Mouse (Mus musculus): ENCODE measurements around the gene Adipoq. TPM values are rescaled to one million over a fixed set of nuclear protein-coding genes. Genes with fewer than 3 reads are reported as not detected.

Adipoq gene
- total and polyA plus RNA-seq, 3 experiments = 0.16 TPM; not detected in 2

- Histone ChIP-seq H3K4me1 (ENCODE audit: insufficient read depth, low read depth, low read length) (peaks cover 28% of the 10 kb centered on the region), H3K36me3 (replicated peaks) (peaks cover 48% of the 10 kb centered on the region), H3K4me3 (ENCODE audit: low read depth, low read length) (peak overlapping the region; percentile 97), H3K27me3 (ENCODE audit: insufficient read depth, low read length) (no peaks in the 10 kb centered on the region), H3K9me3 (replicated peaks) (no peaks in the 10 kb centered on the region)
- TF ChIP-seq GATA2 (IDR thresholded peaks at IDR 0.05; ENCODE audit: borderline replicate concordance, low read depth, low read length) (no peak), TAL1 (conservative IDR thresholded peaks at IDR 0.05; ENCODE audit: low read depth, low read length) (no peak), GATA1 (IDR thresholded peaks at IDR 0.05; ENCODE audit: borderline replicate concordance, low read length) (no peak), CTCF (IDR thresholded peaks at IDR 0.05; ENCODE audit: low read depth, low read length) (no peak), POLR2AphosphoS5 (IDR thresholded peaks at IDR 0.05; ENCODE audit: insufficient replicate concordance, low read depth, low read length) (peak; percentile 93; the same call in 1 of the 2 replicates)
- ATAC-seq (ENCODE audit: extremely low read depth, insufficient number of reproducible peaks, low FRiP score, poor library complexity, severe bottlenecking) (peak; percentile 48), DNase-seq (ENCODE audit: low spot score) (peak; percentile 50)
These were observed 38.2 kb upstream of the Adipoq start for GRCm38 (mm10) chr16:23107946-23108759.

- Histone ChIP-seq H3K4me1 (ENCODE audit: insufficient read depth, low read depth, low read length) (peaks cover 21% of the 10 kb centered on the region), H3K4me3 (ENCODE audit: low read depth, low read length) (peak overlapping the region; percentile 97), H3K9me3 (replicated peaks) (no peaks in the 10 kb centered on the region), H3K27me3 (ENCODE audit: insufficient read depth, low read length) (no peaks in the 10 kb centered on the region), H3K36me3 (replicated peaks) (peaks cover 50% of the 10 kb centered on the region)
- DNase-seq (ENCODE audit: low spot score) (no peak), ATAC-seq (ENCODE audit: extremely low read depth, insufficient number of reproducible peaks, low FRiP score, poor library complexity, severe bottlenecking) (no peak)
- TF ChIP-seq POLR2AphosphoS5 (IDR thresholded peaks at IDR 0.05; ENCODE audit: insufficient replicate concordance, low read depth, low read length) = no peak
These were observed 37.4 kb upstream of the Adipoq start for GRCm38 (mm10) chr16:23108943-23109342.

DNA sequence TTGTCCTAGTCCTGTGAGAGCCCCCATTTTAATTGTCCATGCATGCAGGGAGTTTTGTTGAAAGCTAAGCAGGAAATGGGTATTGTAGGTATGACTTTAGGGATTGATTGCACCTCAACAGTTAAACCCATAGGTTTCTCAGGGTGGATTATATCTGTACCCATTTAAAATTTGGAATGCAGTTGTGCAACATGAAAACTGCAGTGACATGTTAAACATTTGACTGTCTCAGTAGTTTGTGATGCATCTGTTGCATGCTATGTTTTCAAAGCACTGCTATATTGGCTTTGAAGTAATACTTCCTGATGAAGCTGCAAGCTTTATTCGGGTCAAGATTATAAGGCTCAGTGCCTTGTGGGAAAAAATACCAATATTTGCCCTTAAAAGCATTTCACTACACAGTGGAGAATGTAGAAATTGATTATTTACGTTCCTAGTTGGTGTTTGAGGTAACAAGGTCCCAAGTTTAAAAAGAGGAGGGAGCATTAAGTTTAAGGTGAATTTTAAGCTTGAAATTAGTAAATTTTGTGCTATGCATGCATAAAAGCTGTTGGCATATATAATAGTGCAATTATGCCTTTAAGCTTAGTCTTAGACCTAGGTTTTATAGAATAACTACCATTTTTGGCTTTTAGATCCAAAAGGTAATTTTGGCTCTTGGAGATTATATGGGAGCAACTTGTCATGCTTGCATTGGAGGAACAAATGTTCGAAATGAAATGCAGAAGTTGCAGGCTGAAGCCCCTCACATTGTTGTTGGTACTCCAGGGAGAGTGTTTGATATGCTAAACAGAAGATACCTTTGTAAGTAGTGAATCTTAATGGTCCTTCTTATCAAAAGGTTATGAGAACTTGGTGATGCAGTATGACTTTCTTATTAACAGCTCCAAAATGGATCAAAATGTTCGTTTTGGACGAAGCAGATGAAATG, 36.7 kb upstream of the Adipoq start:
- TF ChIP-seq TAL1 (conservative IDR thresholded peaks at IDR 0.05; ENCODE audit: low read depth, low read length) (no peak), GATA1 (IDR thresholded peaks at IDR 0.05; ENCODE audit: borderline replicate concordance, low read length) (no peak), GATA2 (IDR thresholded peaks at IDR 0.05; ENCODE audit: borderline replicate concordance, low read depth, low read length) (no peak), POLR2AphosphoS5 (IDR thresholded peaks at IDR 0.05; ENCODE audit: insufficient replicate concordance, low read depth, low read length) (no peak; the same call in 1 of the 2 replicates), CTCF (IDR thresholded peaks at IDR 0.05; ENCODE audit: low read depth, low read length) (no peak)
- peaks cover 57% of the 10 kb centered on the region for H3K36me3 ChIP-seq (replicated peaks)
- peaks cover 18% of the 10 kb centered on the region for H3K4me1 ChIP-seq (ENCODE audit: insufficient read depth, low read depth, low read length)

GRCm38 (mm10) chr16:23112348-23112747, 34.0 kb upstream of the Adipoq start:
- DNase-seq (ENCODE audit: low spot score) (no peak), ATAC-seq (ENCODE audit: extremely low read depth, insufficient number of reproducible peaks, low FRiP score, poor library complexity, severe bottlenecking) (no peak)
- H3K9me3 ChIP-seq (replicated peaks) = no peaks in the 10 kb centered on the region
- H3K4me3 ChIP-seq (ENCODE audit: low read depth, low read length) = peak overlapping the region; percentile 97; the same call in 1 of the 2 replicates
- no peak for TF ChIP-seq TAL1 (conservative IDR thresholded peaks at IDR 0.05; ENCODE audit: low read depth, low read length)
- TF ChIP-seq GATA1 (IDR thresholded peaks at IDR 0.05; ENCODE audit: borderline replicate concordance, low read length) = no peak
- no peak for TF ChIP-seq POLR2AphosphoS5 (IDR thresholded peaks at IDR 0.05; ENCODE audit: insufficient replicate concordance, low read depth, low read length)
- no peak for TF ChIP-seq GATA2 (IDR thresholded peaks at IDR 0.05; ENCODE audit: borderline replicate concordance, low read depth, low read length)
- TF ChIP-seq CTCF (IDR thresholded peaks at IDR 0.05; ENCODE audit: low read depth, low read length) = no peak
- H3K4me1 ChIP-seq (ENCODE audit: insufficient read depth, low read depth, low read length) = peaks cover 9% of the 10 kb centered on the region
- H3K36me3 ChIP-seq (replicated peaks) = peaks cover 81% of the 10 kb centered on the region
- no peaks in the 10 kb centered on the region for H3K27me3 ChIP-seq (ENCODE audit: insufficient read depth, low read length)

More for the DNA sequence above, 36.7 kb upstream of the Adipoq start:
- ATAC-seq (ENCODE audit: extremely low read depth, insufficient number of reproducible peaks, low FRiP score, poor library complexity, severe bottlenecking) (no peak), DNase-seq (ENCODE audit: low spot score) (no peak)
- Histone ChIP-seq H3K27me3 (ENCODE audit: insufficient read depth, low read length) (no peaks in the 10 kb centered on the region), H3K9me3 (replicated peaks) (no peaks in the 10 kb centered on the region), H3K4me3 (ENCODE audit: low read depth, low read length) (peak overlapping the region; percentile 97)

DNA sequence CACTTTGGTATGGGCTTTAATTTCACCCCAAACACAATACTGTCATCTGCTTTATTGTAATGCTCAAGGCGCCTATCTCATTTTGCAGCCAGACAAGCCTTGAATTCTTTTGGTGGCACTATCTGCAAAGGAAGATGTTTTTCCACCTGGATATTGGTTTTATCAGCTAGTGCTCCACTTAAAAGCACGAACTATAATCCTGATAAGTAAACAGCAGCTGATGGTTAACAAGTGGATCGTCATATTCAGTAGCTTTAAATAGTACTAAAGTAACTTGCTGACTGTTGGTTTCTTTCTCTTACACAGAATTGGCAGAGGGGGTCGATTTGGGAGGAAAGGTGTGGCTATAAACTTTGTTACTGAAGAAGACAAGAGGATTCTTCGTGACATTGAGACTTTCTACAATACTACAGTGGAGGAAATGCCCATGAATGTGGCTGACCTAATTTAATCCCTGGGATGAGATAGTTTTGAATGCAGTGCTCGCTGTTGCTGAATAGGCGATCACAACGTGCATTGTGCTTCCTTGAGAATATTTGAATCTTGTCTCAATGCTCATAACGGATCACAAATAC, 33.4 kb upstream of the Adipoq start:
- TF ChIP-seq GATA1 (IDR thresholded peaks at IDR 0.05; ENCODE audit: borderline replicate concordance, low read length) = no peak
- ATAC-seq (ENCODE audit: extremely low read depth, insufficient number of reproducible peaks, low FRiP score, poor library complexity, severe bottlenecking) (no peak), DNase-seq (ENCODE audit: low spot score) (no peak)
- H3K4me1 ChIP-seq (ENCODE audit: insufficient read depth, low read depth, low read length) = peaks cover 9% of the 10 kb centered on the region
- no peaks in the 10 kb centered on the region for H3K9me3 ChIP-seq (replicated peaks)
- H3K4me3 ChIP-seq (ENCODE audit: low read depth, low read length) = no peak overlapping the region; the same call in 1 of the 2 replicates
- H3K36me3 ChIP-seq (replicated peaks) = peaks cover 84% of the 10 kb centered on the region
- no peaks in the 10 kb centered on the region for H3K27me3 ChIP-seq (ENCODE audit: insufficient read depth, low read length)

DNA sequence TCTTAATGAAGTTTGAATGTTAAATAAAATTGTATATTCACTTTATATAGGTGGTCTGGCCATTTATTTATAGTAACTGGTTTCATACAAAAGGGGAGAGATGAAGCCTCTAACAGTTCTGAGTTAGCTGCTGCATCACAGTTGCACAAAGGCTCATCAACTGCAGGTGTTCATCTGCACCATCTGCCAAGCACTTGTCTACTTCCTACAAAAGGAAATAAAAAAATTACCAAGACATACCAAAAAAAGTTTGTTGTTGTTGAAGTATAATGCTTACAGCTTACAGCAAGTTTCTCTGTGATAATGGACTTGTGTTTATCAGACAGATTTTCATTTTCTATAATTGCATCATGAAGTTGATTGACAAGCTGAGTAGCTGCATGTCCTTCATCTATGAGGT, 32.4 kb upstream of the Adipoq start:
- Histone ChIP-seq H3K36me3 (replicated peaks) (peaks cover 81% of the 10 kb centered on the region), H3K4me1 (ENCODE audit: insufficient read depth, low read depth, low read length) (peaks cover 9% of the 10 kb centered on the region), H3K27me3 (ENCODE audit: insufficient read depth, low read length) (no peaks in the 10 kb centered on the region), H3K9me3 (replicated peaks) (no peaks in the 10 kb centered on the region), H3K4me3 (ENCODE audit: low read depth, low read length) (no peak overlapping the region)
- TF ChIP-seq CTCF (IDR thresholded peaks at IDR 0.05; ENCODE audit: low read depth, low read length) (no peak), GATA1 (IDR thresholded peaks at IDR 0.05; ENCODE audit: borderline replicate concordance, low read length) (no peak), POLR2AphosphoS5 (IDR thresholded peaks at IDR 0.05; ENCODE audit: insufficient replicate concordance, low read depth, low read length) (no peak)
- no peak for ATAC-seq (ENCODE audit: extremely low read depth, insufficient number of reproducible peaks, low FRiP score, poor library complexity, severe bottlenecking)
- no peak for DNase-seq (ENCODE audit: low spot score)
